Mouse (Mus musculus) spleen, adult 2 months (tissue): ENCODE data around the gene Sorbs2. TPM values are rescaled to one million over a fixed set of nuclear protein-coding genes. Genes with fewer than 3 reads are reported as not detected.
A peak's percentile ranks its signal among the peaks of the same experiment; 100 is the strongest.

Experiments used
- DNase-seq, 2 experiments: peaks; one replicate each; pipeline versions ENCODE4 v3.0.0 to v3.0.0-alpha.2; 2012 to 2021; ENCODE audit warnings: low spot score in 2 of 2, low read depth in 1 of 2
- H3K27ac ChIP-seq: fragments of 200-500 bp; 2 replicates; pipeline ENCODE4 v1.5.1; 2012; ENCODE audit warnings: low read length, inconsistent platforms; ENCODE audit not compliant: insufficient read depth
- H3K27me3 ChIP-seq: fragments of 200-500 bp; 2 replicates; pipeline ENCODE4 v1.6.1; 2012; ENCODE audit warnings: mild to moderate bottlenecking, moderate library complexity, low read length, inconsistent platforms; ENCODE audit not compliant: control insufficient read depth, insufficient read depth
- H3K36me3 ChIP-seq: fragments of 200-500 bp; 2 replicates; pipeline ENCODE4 v1.6.1; 2012; ENCODE audit warnings: mild to moderate bottlenecking, low read length, inconsistent platforms; ENCODE audit not compliant: control insufficient read depth, insufficient read depth
- H3K4me1 ChIP-seq: fragments of 200-500 bp; 2 replicates; pipeline ENCODE4 v1.6.1; 2011; ENCODE audit warnings: inconsistent platforms; ENCODE audit not compliant: control insufficient read depth, insufficient read depth, insufficient read length
- H3K4me3 ChIP-seq: fragments of 200-500 bp; 2 replicates; pipeline ENCODE4 v1.5.1; 2011; ENCODE audit warnings: mild to moderate bottlenecking, inconsistent platforms; ENCODE audit not compliant: insufficient read depth, insufficient read length; ENCODE audit errors: extremely low read depth
- CTCF ChIP-seq: fragments of 200-500 bp; IDR thresholded peaks from 2 replicates; pipeline ENCODE4 v1.5.1; 2011; ENCODE audit warnings: mild to moderate bottlenecking, inconsistent platforms; ENCODE audit not compliant: insufficient read depth, insufficient read length, insufficient replicate concordance; ENCODE audit errors: extremely low read depth
- POLR2A ChIP-seq: fragments of 200-500 bp; IDR thresholded peaks from 2 replicates; pipeline ENCODE4 v1.6.1; 2011; ENCODE audit warnings: low read depth, low read length, inconsistent platforms
- WGBS: fragments of 180-500 bp; shearing (Covaris S2); methylation state at CpG from one replicate; pipeline ENCODE4 v1.1.7; 2018; 5-methylcytosine and 5-hydroxymethylcytosine counted together
- polyA plus RNA-seq: library from polyadenylated mRNA; depleted of rRNA; stranded (reverse); fragments of >200 nt; gene quantifications from 2 replicates; pipeline ENCODE4 v1.2.3, GENCODE M21; 2012

The Sorbs2 gene
- polyA plus RNA-seq, 1 experiment: 25.4 TPM

- Histone ChIP-seq H3K4me1 (no peaks in the 10 kb centered on the region), H3K36me3 (no peaks in the 10 kb centered on the region), H3K27me3 (no peaks in the 10 kb centered on the region), H3K4me3 (no peak overlapping the region), H3K27ac (no peak overlapping the region)
- no peak for DNase-seq
- WGBS: 70% methylated on average over 1 of the region's 1 CpGs
- TF ChIP-seq CTCF (no peak), POLR2A (no peak)
These were observed 253.5 kb downstream of the Sorbs2 start for GRCm38 (mm10) chr8:45761053-45761452.

DNA sequence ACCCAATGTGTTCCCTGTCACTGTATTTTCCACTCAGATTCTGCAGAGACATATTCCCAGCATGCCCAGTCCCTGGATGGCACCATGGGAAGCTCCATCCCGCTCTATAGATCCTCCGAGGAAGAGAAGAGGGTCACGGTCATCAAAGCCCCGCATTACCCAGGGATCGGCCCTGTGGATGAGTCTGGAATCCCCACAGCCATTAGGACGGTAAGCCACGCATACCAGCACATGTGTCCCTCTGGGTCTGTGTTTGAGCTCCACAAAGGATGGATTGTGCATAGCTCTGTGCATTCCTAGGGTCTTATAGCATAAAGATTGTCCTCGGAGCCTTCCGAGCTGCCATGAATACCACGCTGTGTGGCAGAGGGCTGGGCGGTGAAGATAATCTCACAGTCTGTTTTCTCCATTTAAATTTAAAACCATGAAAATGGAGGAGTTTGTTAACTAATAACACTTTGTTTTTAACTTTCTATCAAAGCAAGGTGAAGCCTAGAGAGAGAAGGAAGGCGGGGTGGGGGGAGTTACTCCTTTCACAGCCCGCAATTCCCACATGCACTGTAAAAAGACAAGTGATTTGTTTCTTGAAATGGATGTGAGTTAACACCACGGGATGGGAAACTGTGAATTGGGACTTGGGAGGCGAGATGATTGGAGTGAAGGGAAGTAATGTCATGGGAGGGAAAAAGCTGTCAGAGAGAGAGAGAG is 255.5 kb downstream of the Sorbs2 start:
- H3K27ac ChIP-seq: no peak overlapping the region
- WGBS: 83% methylated on average over 15 of the region's 15 CpGs
- no peak for DNase-seq
- H3K4me1 ChIP-seq: no peaks in the 10 kb centered on the region
- no peaks in the 10 kb centered on the region for H3K36me3 ChIP-seq
- H3K4me3 ChIP-seq: no peak overlapping the region
- TF ChIP-seq CTCF (no peak), POLR2A (no peak)
- no peaks in the 10 kb centered on the region for H3K27me3 ChIP-seq

DNA sequence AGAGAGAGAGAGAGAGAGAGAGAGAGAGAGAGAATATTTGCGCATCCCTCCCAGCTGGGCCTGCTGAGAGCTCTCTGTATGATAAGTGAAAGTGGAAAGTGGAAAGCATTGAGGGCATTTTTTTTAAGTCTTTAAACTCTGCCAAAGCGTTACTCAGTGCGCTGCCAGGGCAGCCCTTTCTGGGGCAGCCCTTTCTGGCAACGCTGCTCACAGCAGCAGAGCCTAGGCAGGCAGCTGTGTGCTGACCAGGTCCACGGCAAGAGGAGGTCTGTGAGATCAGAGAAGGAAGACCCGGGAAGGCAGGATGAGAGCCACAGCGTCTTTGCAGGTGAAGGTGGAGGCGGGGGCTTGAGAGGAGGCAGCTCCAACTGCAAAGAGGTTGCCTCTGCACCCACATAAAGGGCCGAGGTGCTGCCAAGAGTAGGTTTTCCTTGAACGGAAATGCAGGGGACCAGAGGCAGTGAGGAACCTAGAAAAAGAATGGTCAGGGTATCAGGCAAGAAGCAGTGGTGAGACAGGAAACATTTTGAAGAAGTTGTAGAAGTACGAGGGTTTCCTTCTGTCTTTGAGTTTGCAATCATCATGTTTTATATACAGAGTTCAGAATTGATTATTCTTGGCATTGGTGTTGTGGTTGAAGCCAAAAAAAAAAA is 256.2 kb downstream of the Sorbs2 start:
- no peak overlapping the region for H3K4me3 ChIP-seq

DNA sequence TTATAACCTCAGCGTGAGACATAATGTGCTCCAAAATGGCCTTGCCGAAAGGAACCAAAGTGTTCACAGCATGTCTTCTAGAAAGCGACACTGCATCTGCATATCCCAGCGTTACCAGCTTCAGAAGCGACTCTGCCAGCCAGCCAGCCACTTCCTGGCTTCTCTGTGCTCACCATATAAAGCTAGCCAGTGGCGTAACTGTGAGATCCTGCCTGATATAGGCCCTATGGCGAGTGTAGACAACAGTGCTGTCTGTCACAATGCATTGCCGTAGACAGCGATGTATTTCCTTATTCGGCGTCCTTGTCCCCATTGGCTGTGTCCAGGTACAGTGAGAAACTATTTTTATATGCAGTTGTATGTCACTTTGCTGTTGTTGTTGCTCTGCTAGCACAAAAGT is 258.6 kb downstream of the Sorbs2 start:
- 52% methylated on average over 11 of the region's 11 CpGs for WGBS
- DNase-seq: no peak
- no peaks in the 10 kb centered on the region for H3K4me1 ChIP-seq
- TF ChIP-seq POLR2A (no peak), CTCF (no peak)
- no peaks in the 10 kb centered on the region for H3K36me3 ChIP-seq
- no peaks in the 10 kb centered on the region for H3K27me3 ChIP-seq
- no peak overlapping the region for H3K4me3 ChIP-seq
- H3K27ac ChIP-seq: no peak overlapping the region

More for the DNA sequence above, 256.2 kb downstream of the Sorbs2 start:
- Histone ChIP-seq H3K27ac (0 out of 2 replicates have a peak overlapping the region, but pooled peaks have one; percentile 40), H3K36me3 (no peaks in the 10 kb centered on the region), H3K27me3 (no peaks in the 10 kb centered on the region), H3K4me1 (no peaks in the 10 kb centered on the region)
- TF ChIP-seq POLR2A: no peak
- TF ChIP-seq CTCF: no peak
- 6% methylated on average over 11 of the region's 11 CpGs for WGBS
- no peak for DNase-seq

GRCm38 (mm10) chr8:45774841-45775240 is 267.3 kb downstream of the Sorbs2 start:
- Histone ChIP-seq H3K4me1 (no peaks in the 10 kb centered on the region), H3K4me3 (no peak overlapping the region), H3K27ac (no peak overlapping the region), H3K36me3 (no peaks in the 10 kb centered on the region), H3K27me3 (no peaks in the 10 kb centered on the region)
- WGBS: 88% methylated on average over 5 of the region's 5 CpGs
- no peak for TF ChIP-seq POLR2A
- no peak for TF ChIP-seq CTCF
- DNase-seq: no peak

GRCm38 (mm10) chr8:45775481-45775880 is 267.9 kb downstream of the Sorbs2 start:
- Histone ChIP-seq H3K4me1 (no peaks in the 10 kb centered on the region), H3K4me3 (no peak overlapping the region), H3K36me3 (no peaks in the 10 kb centered on the region), H3K27ac (no peak overlapping the region), H3K27me3 (no peaks in the 10 kb centered on the region)
- 88% methylated on average over 7 of the region's 7 CpGs for WGBS
- no peak for DNase-seq
- TF ChIP-seq POLR2A: no peak
- no peak for TF ChIP-seq CTCF

GRCm38 (mm10) chr8:45776366-45776765 is 268.8 kb downstream of the Sorbs2 start:
- no peak for DNase-seq
- WGBS: 87% methylated on average over 9 of the region's 9 CpGs
- Histone ChIP-seq H3K27ac (no peak overlapping the region; the same call in 1 of the 2 replicates), H3K4me1 (no peaks in the 10 kb centered on the region), H3K36me3 (no peaks in the 10 kb centered on the region), H3K4me3 (no peak overlapping the region), H3K27me3 (no peaks in the 10 kb centered on the region)
- no peak for TF ChIP-seq CTCF
- TF ChIP-seq POLR2A: no peak
